Mouse (Mus musculus) limb, embryonic 10.5 days (tissue): ENCODE results near the gene Stk36. TPM values are rescaled to one million over a fixed set of nuclear protein-coding genes. Genes with fewer than 3 reads are reported as not detected.

ENCODE experiments used
- microRNA-seq: library from miRNA; unstranded; fragments of <30 nt; microRNA quantifications from one replicate; pipeline ENCODE4, GENCODE M21; 2017
- polyA plus RNA-seq: library from polyadenylated mRNA; unstranded; fragments of >200 nt; fragmentation: Nextera tagmentation; extraction: Ambion mirVana; gene quantifications from 2 replicates; pipeline ENCODE4 v1.2.1, GENCODE M21; 2016

Stk36 gene
- polyA plus RNA-seq, 1 experiment from 2014 or later = 11.8 TPM

Small RNA genes lying within 50 kb of the gene (microRNA-seq; reads per million reads assigned to microRNA genes)
- gene Gm25035 = not detected

Other genes starting within 250 kb of the Stk36 start
- gene Catip, start 239.3 kb upstream of the Stk36 start, polyA plus RNA-seq = 0.29 and 0.38 TPM in 2 replicates
- gene Slc11a1, start 226.2 kb upstream of the Stk36 start, polyA plus RNA-seq = 0.69 and 1.2 TPM in 2 replicates
- 50.5 and 61.4 TPM in 2 replicates for gene Ctdsp1, start 209.9 kb upstream of the Stk36 start, polyA plus RNA-seq
- 0.23 and 0.31 TPM in 2 replicates for gene Vil1, start 192.1 kb upstream of the Stk36 start, polyA plus RNA-seq
- gene Cnot9, start 95.4 kb upstream of the Stk36 start, polyA plus RNA-seq = 116 and 121 TPM in 2 replicates
- gene Plcd4, start 58.6 kb upstream of the Stk36 start, polyA plus RNA-seq = 0.08 and 0.95 TPM in 2 replicates
- gene Usp37, start 57.2 kb upstream of the Stk36 start, polyA plus RNA-seq = 45.5 and 50.3 TPM in 2 replicates
- gene Zfp142, start 13.2 kb upstream of the Stk36 start, polyA plus RNA-seq = 11.3 and 11.4 TPM in 2 replicates
- 16.7 and 18.0 TPM in 2 replicates for gene Bcs1l, start 13.2 kb upstream of the Stk36 start, polyA plus RNA-seq
- 36.3 and 41.6 TPM in 2 replicates for gene Rnf25, start within 50 bp of the Stk36 start, polyA plus RNA-seq
- 52.0 and 53.8 TPM in 2 replicates for gene Ttll4, start 60.3 kb downstream of the Stk36 start, polyA plus RNA-seq
- 22.8 and 25.5 TPM in 2 replicates for gene Cyp27a1, start 112.1 kb downstream of the Stk36 start, polyA plus RNA-seq
- gene Prkag3, start 147.8 kb downstream of the Stk36 start, polyA plus RNA-seq = 0.16 and 0.29 TPM in 2 replicates
- 30.1 and 34.2 TPM in 2 replicates for gene Wnt6, start 170.4 kb downstream of the Stk36 start, polyA plus RNA-seq
- 1.3 and 1.6 TPM in 2 replicates for gene Wnt10a, start 190.1 kb downstream of the Stk36 start, polyA plus RNA-seq